Mouse (Mus musculus): ENCODE measurements at regions not wholly inside any gene's neighbourhood (a gene's known extent, or its start where the extent isn't known, plus 50 kb on each side); places are given as distances from the start of the nearest gene placed in this dataset.
"Not testable (repeated sequence)": the region's sequence is repeated elsewhere in the genome, so short reads cannot be mapped to it uniquely, and the experiment has no call there.

- DNase-seq = no peak
Observed at GRCm38 (mm10) chrX:50501181-50501580, 72.9 kb upstream of the Olfr1324 start.

GRCm38 (mm10) chrX:50490477-50490967, 62.2 kb upstream of the Olfr1324 start:
- DNase-seq = not testable (repeated sequence)
